Mouse (Mus musculus): ENCODE results near the gene Gm38393.

Gene Gm38393

GRCm38 (mm10) chr7:60004606-60005330 lies at the start of gene Gm38393, which contains the start of gene Snurf:
Gm38393 (minus strand) TSS chr7:60005064.
Snurf (minus strand) TSS chr7:60005049.
- DNase-seq (ENCODE audit: low read depth): no peak

GRCm38 (mm10) chr7:60047481-60048201 lies 42.8 kb upstream of the Gm38393 start:
- DNase-seq (ENCODE audit: low read depth): no peak

GRCm38 (mm10) chr7:60013186-60013585 lies 8.3 kb upstream of the Gm38393 start:
- DNase-seq (ENCODE audit: low read depth): no peak

GRCm38 (mm10) chr7:60007727-60008360 lies 3.0 kb upstream of the Gm38393 start:
- DNase-seq (ENCODE audit: low read depth): no peak

- no peak for DNase-seq (ENCODE audit: low read depth)
Observed at GRCm38 (mm10) chr7:60006262-60006661, 1.4 kb upstream of the Gm38393 start.

GRCm38 (mm10) chr7:60003921-60004605 lies 801 bp downstream of the Gm38393 start:
- DNase-seq (ENCODE audit: low read depth): no peak

- DNase-seq (ENCODE audit: low read depth): no peak
Observed at GRCm38 (mm10) chr7:60003006-60003865, 1.6 kb downstream of the Gm38393 start.

- no peak for DNase-seq (ENCODE audit: low read depth)
Observed at GRCm38 (mm10) chr7:59978646-59979045, 26.2 kb downstream of the Gm38393 start.

All from 416B (cell line).